ENCODE assay signal across 20 mouse cellular contexts in genomic region chr13:47063985-47064760, GRCm38 (mm10). TPM values are rescaled to one million over a fixed set of nuclear protein-coding genes. Genes with fewer than 3 reads are reported as not detected.
DNase-seq lines count a peak whose midpoint lies in the region; ATAC-seq and TF ChIP-seq lines count a peak whose summit lies in the region.
"Had no signal": no experiment of that assay in that cellular context is flagged by ENCODE, and none has a peak within 500 bp of the region (broad histone marks: within the 10 kb centered on the region; RNA-seq: fewer than 3 reads in every experiment).

No protein-coding gene starts in this region.

- intact Hi-C loops in heart, adult 2 months (cut with DNase I): no loop called here

- no peaks in the 10 kb centered on the region for H3K79me2 ChIP-seq in heart, adult 2 months (replicated peaks; ENCODE audit: control insufficient read depth, insufficient read depth, low read length)

- no peak for TF ChIP-seq EP300 in heart, adult 2 months (IDR thresholded peaks at IDR 0.05; ENCODE audit: insufficient read depth, low read depth, low read length)

- no peaks in the 10 kb centered on the region for H3K4me1 ChIP-seq in heart, adult 2 months (ENCODE audit: control insufficient read depth, insufficient read depth, low read length)
- H3K4me1 ChIP-seq: heart, embryonic 15.5 days; neural tube, embryonic 15.5 days; stomach, embryonic 15.5 days had no signal

- no peak; the same call in 1 of the 2 replicates for ATAC-seq in megakaryocyte progenitor cell, adult 5-6 weeks (replicated peaks; ENCODE audit: poor library complexity)
- ATAC-seq: midbrain, embryonic 16.5 days had no signal

- H3K9ac ChIP-seq in heart, adult 2 months (ENCODE audit: low read depth, low read length): no peak overlapping the region
- H3K9ac ChIP-seq: embryonic facial prominence, embryonic 13.5 days; heart, embryonic 15.5 days; limb, embryonic 13.5 days; neural tube, embryonic 15.5 days; stomach, embryonic 15.5 days had no signal

- TF ChIP-seq POLR2A in heart, adult 2 months (IDR thresholded peaks at IDR 0.05; ENCODE audit: insufficient read depth, low read depth, low read length): no peak

- no peaks in the 10 kb centered on the region for H3K27me3 ChIP-seq in heart, adult 2 months (ENCODE audit: control insufficient read depth, insufficient read depth, low read length)
- H3K27me3 ChIP-seq: embryonic facial prominence, embryonic 13.5 days; heart, embryonic 15.5 days; limb, embryonic 13.5 days; neural tube, embryonic 15.5 days; stomach, embryonic 15.5 days had no signal

- H3K4me3 ChIP-seq in heart, adult 2 months: no peak overlapping the region
- H3K4me3 ChIP-seq: embryonic facial prominence, embryonic 13.5 days; gastrocnemius, adult 2 months; heart, embryonic 15.5 days; limb, embryonic 13.5 days; neural tube, embryonic 15.5 days; stomach, embryonic 15.5 days had no signal

- no peak for TF ChIP-seq CTCF in heart, adult 2 months (IDR thresholded peaks at IDR 0.05)

- H3K36me3 ChIP-seq in heart, adult 2 months (ENCODE audit: control insufficient read depth, insufficient read depth, low read length): no peaks in the 10 kb centered on the region

- no peak overlapping the region for H3K27ac ChIP-seq in heart, adult 2 months
- H3K27ac ChIP-seq: embryonic facial prominence, embryonic 13.5 days; gastrocnemius, adult 2 months; heart, embryonic 15.5 days; limb, embryonic 13.5 days; neural tube, embryonic 15.5 days had no signal

- 63% methylated on average over 15 of the region's 15 CpGs for WGBS in heart, adult 2 months

- DNase-seq in heart, postnatal 4 days: peak; percentile 12
- DNase-seq in heart, adult 2 months: no peak
- peak; percentile 30 for DNase-seq in testis, postnatal 10 days (ENCODE audit: low spot score)
- DNase-seq in testis, postnatal 14 days (ENCODE audit: low spot score): no peak
- DNase-seq in lung, postnatal 14 days: peak; percentile 47
- DNase-seq in right cerebral cortex, postnatal 10 days (ENCODE audit: low spot score in 2 of 2): no peak
- DNase-seq in layer of hippocampus, postnatal 10 days (ENCODE audit: low spot score in 2 of 2): no peak
- DNase-seq: B cell, adult 2 months; cerebellum, adult 9-11 months; gastrocnemius, adult 2 months; kidney, adult 9 months; right cerebral cortex, postnatal 14 days; thymus, postnatal 25 days had no signal

RNA-seq across cellular contexts. Expression of gene Tpmt, which starts 19.6 kb away (rescaled TPM):
- total RNA-seq in heart, postnatal 4 days (2021): 10 to 100 TPM in 1 of 2 experiments, 1 to 10 TPM in 1; 8.4 to 14.5 TPM
- total RNA-seq in heart, adult 2 months (2021): 1 to 10 TPM; 3.0 to 6.6 TPM
- 3.1 and 4.2 TPM in 2 replicates for polyA plus RNA-seq in heart, adult 2 months (2012; rRNA removed)
- 6.5 and 9.4 TPM in 2 replicates for total RNA-seq in megakaryocyte progenitor cell, adult 5-6 weeks (2015)
- 1.5 and 3.1 TPM in 2 replicates for total RNA-seq in megakaryocyte progenitor cell, adult 5-6 weeks (2017)
- total RNA-seq in layer of hippocampus, postnatal 10 days (2021): 10 to 100 TPM; 10.6 to 14.0 TPM

RNA-seq across cellular contexts. Expression of gene Kdm1b, which starts 20.9 kb away (rescaled TPM):
- total RNA-seq in heart, postnatal 4 days (2021): 1 to 10 TPM; 8.1 to 8.6 TPM
- total RNA-seq in heart, adult 2 months (2021): 10 to 100 TPM in 1 of 2 experiments, 1 to 10 TPM in 1; 8.9 to 10.5 TPM
- polyA plus RNA-seq in heart, adult 2 months (2012; rRNA removed): 5.0 and 8.6 TPM in 2 replicates
- total RNA-seq in megakaryocyte progenitor cell, adult 5-6 weeks (2015): 8.9 and 9.4 TPM in 2 replicates
- 9.3 and 11.3 TPM in 2 replicates for total RNA-seq in megakaryocyte progenitor cell, adult 5-6 weeks (2017)
- 10 to 100 TPM; 13.9 to 14.4 TPM for total RNA-seq in layer of hippocampus, postnatal 10 days (2021)

RNA-seq across cellular contexts. Expression of gene Dek, which starts 41.8 kb away (rescaled TPM):
- total RNA-seq in heart, postnatal 4 days (2021): 10 to 100 TPM; 85.5 to 87.1 TPM
- total RNA-seq in heart, adult 2 months (2021): 10 to 100 TPM; 32.1 to 32.6 TPM
- 7.4 and 8.9 TPM in 2 replicates for polyA plus RNA-seq in heart, adult 2 months (2012; rRNA removed)
- total RNA-seq in megakaryocyte progenitor cell, adult 5-6 weeks (2015): 470 TPM in 2 replicates
- total RNA-seq in megakaryocyte progenitor cell, adult 5-6 weeks (2017): 476 and 558 TPM in 2 replicates
- total RNA-seq in layer of hippocampus, postnatal 10 days (2021): 10 to 100 TPM; 59.8 to 60.8 TPM

RNA-seq across cellular contexts. Expression of gene Nhlrc1, which starts 49.5 kb away (rescaled TPM):
- 1 to 10 TPM; 2.9 to 4.2 TPM for total RNA-seq in heart, postnatal 4 days (2021)
- 1 to 10 TPM; 6.6 to 6.8 TPM for total RNA-seq in heart, adult 2 months (2021)
- polyA plus RNA-seq in heart, adult 2 months (2012; rRNA removed): 6.1 and 8.6 TPM in 2 replicates
- total RNA-seq in megakaryocyte progenitor cell, adult 5-6 weeks (2015): 2.1 and 2.2 TPM in 2 replicates
- total RNA-seq in megakaryocyte progenitor cell, adult 5-6 weeks (2017): 2.2 and 4.8 TPM in 2 replicates
- total RNA-seq in layer of hippocampus, postnatal 10 days (2021): 10 to 100 TPM; 13.9 to 16.5 TPM

RNA-seq across cellular contexts. Expression of gene Rnf144b, which starts 58.3 kb away (rescaled TPM):
- total RNA-seq in heart, postnatal 4 days (2021): 1 to 10 TPM; 7.3 to 8.1 TPM
- total RNA-seq in heart, adult 2 months (2021): 10 to 100 TPM; 18.1 to 31.0 TPM
- polyA plus RNA-seq in heart, adult 2 months (2012; rRNA removed): 8.0 and 12.2 TPM in 2 replicates
- 7.0 and 10.6 TPM in 2 replicates for total RNA-seq in megakaryocyte progenitor cell, adult 5-6 weeks (2015)
- total RNA-seq in megakaryocyte progenitor cell, adult 5-6 weeks (2017): 7.4 and 10.8 TPM in 2 replicates
- 1 to 10 TPM; 8.9 to 9.1 TPM for total RNA-seq in layer of hippocampus, postnatal 10 days (2021)

Comparison
In these comparisons a context has a peak if more than half of its experiments do, and no peak if none do; other contexts are left out.
1. DNase-seq: peak in heart, postnatal 4 days (single experiment), testis, postnatal 10 days (single experiment) and lung, postnatal 14 days (single experiment); none in heart, adult 2 months (0 of 2), testis, postnatal 14 days (single experiment), right cerebral cortex, postnatal 10 days (0 of 2) and layer of hippocampus, postnatal 10 days (0 of 2).
2. RNA of gene Dek, which starts 41.8 kb away (total RNA-seq): 470 to 558 TPM in megakaryocyte progenitor cell, adult 5-6 weeks; 85.5 to 87.1 TPM in heart, postnatal 4 days, 59.8 to 60.8 TPM in layer of hippocampus, postnatal 10 days and 32.1 to 32.6 TPM in heart, adult 2 months; every median in the first group is over 4 times any median in the second.